Mouse (Mus musculus) macrophage (primary cell): ENCODE results near the gene Ncor1. TPM values are rescaled to one million over a fixed set of nuclear protein-coding genes. Genes with fewer than 3 reads are reported as not detected.

Source experiments
- H3K27ac ChIP-seq: fragments of 350-480 bp; formaldehyde crosslinking; 2 replicates; pipeline ENCODE4 v1.9.0; 2021
- H3K36me3 ChIP-seq: fragments of 350-480 bp; formaldehyde crosslinking; 2 replicates; pipeline ENCODE4 v1.9.0; 2021; ENCODE audit errors: inconsistent target
- H3K4me3 ChIP-seq: fragments of 350-480 bp; formaldehyde crosslinking; 2 replicates; pipeline ENCODE4 v1.9.0; 2021; ENCODE audit errors: inconsistent target
- H3K79me2 ChIP-seq: fragments of 350-480 bp; formaldehyde crosslinking; 2 replicates; pipeline ENCODE4 v1.9.0; 2021; ENCODE audit errors: inconsistent target
- WGBS: methylation state at CpG from one replicate; pipeline ENCODE4 v1.1.7; 2026; ENCODE audit warnings: inconsistent platforms; ENCODE audit not compliant: missing documents; 5-methylcytosine and 5-hydroxymethylcytosine counted together
- polyA plus RNA-seq: library from polyadenylated mRNA; stranded (reverse); fragments of 250-400 nt; gene quantifications from 3 replicates; pipeline ENCODE4 v1.2.4, GENCODE M21; 2018; ENCODE audit warnings: inconsistent platforms
- total RNA-seq, 78 experiments: library from RNA; depleted of rRNA; stranded (reverse); fragments of 250-400 nt; gene quantifications; 1 replicate in 9 of 78; 2 replicates in 24 of 78; 3 replicates in 43 of 78; 4 replicates in 2 of 78; pipeline ENCODE4 v1.2.4; 2018; ENCODE audit warnings: inconsistent platforms in 56 of 78

Gene Ncor1
- total RNA-seq (2018; cell fraction: chromatin; rRNA removed), result 100 to 1,000 TPM; 208 to 751 (median 645) TPM
- 100 to 1,000 TPM; 122 to 216 (median 168) TPM for total RNA-seq (2018; cell fraction: cytosol; rRNA removed)
- total RNA-seq (2018; cell fraction: nucleus; rRNA removed), result 100 to 1,000 TPM; 151 to 495 (median 323) TPM
- 110 to 316 TPM (median 118 TPM) in 3 replicates for polyA plus RNA-seq

DNA sequence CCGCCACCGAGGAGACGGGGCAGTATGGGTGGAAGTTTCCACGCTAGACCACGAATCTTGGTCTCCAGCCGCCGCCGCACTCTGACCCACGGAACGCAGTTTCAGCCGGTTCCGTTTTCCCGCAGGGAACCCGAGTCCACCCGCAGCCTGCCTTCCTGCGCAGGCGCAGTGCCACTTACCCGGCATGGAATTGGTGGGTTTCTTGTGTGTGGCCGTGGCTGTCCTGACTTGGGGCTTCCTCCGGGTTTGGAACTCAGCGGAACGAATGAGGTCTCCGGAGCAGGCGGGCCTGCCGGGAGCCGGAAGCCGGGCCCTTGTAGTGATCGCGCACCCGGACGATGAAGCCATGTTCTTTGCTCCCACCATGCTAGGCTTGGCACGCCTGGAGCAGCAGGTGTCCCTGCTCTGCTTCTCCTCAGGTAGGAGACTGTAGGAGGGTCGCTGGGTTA lies at the start of gene Ncor1, which contains the start of gene Pigl:
Gene Ncor1 (minus strand): TSS at position 266 of the 449 bp plus-strand sequence.
Gene Pigl (plus strand): TSS at position 185 of the 449 bp plus-strand sequence.
- H3K36me3 ChIP-seq, result no peaks in the 10 kb centered on the region
- WGBS, result under 1% methylated on average over 33 of the region's 33 CpGs
- peak within 1 kb of the TSS; percentile 92 for H3K27ac ChIP-seq
- peaks cover 58% of the 10 kb centered on the region for H3K79me2 ChIP-seq
- H3K4me3 ChIP-seq, result peak within 1 kb of the TSS; percentile 89

DNA sequence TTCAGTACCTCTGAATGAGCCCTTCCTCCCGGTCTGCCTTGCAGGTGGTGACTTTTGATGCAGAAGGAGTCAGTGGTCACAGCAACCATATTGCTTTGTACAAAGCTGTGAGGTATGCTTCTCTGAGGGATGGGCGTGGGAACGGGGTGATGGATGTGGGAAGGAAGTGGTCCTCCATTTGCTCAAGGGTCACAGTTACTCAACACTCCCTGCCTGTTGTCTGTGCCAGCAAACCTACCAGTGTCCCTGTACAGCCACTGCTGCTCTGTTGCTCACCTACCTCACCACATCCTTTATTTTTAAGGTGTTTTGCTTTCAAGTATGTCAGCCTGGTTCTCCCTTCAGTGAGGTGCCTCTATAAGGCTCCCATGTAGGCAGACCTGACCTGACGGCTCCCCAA lies 49.3 kb upstream of the Ncor1 start:
- no peaks in the 10 kb centered on the region for H3K36me3 ChIP-seq
- H3K4me3 ChIP-seq, result no peak overlapping the region
- H3K79me2 ChIP-seq, result no peaks in the 10 kb centered on the region
- H3K27ac ChIP-seq, result no peak overlapping the region
- WGBS, result 74% methylated on average over 4 of the region's 4 CpGs

DNA sequence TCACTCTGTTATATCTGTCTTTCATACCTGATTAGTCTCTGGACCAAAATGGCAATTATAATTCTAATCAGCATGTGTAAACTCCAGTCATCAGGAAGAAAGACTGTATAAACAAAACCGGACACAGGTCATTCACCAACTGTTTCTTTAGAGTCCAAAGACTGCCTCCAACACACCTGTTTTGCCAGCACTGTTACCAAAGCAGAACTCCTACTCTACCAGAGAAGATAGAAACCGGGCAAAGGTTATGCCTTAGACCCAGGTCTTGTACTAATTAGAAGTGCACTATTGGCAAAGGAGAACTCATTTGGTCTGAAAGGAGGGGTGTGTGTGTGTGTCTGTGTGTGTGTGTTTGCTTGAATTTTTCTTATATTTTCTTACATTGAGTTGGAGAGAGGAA lies 42.2 kb upstream of the Ncor1 start:
- H3K79me2 ChIP-seq, result no peaks in the 10 kb centered on the region
- 100% methylated on average over 2 of the region's 2 CpGs for WGBS
- H3K4me3 ChIP-seq, result no peak overlapping the region
- H3K36me3 ChIP-seq, result no peaks in the 10 kb centered on the region
- H3K27ac ChIP-seq, result no peak overlapping the region

DNA sequence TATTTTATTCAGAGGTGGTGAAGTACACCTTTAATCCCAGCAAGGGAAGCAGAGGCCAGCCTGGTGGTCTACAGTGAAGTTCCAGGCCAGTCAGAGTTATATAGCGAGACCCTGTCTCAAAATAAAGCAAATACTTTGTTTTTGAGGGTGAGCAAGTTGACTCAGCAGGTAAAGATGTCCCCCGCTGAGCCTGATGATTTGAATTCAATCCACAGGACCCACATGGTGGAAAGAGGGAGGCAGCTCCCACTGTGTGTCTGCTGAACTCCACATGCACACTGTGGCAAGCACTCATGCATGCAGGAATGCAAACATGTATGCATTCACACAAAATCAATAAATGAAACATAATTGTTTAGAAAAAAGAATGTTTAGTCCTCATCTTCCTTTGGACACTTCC lies 40.5 kb upstream of the Ncor1 start:
- Histone ChIP-seq H3K79me2 (no peaks in the 10 kb centered on the region), H3K27ac (no peak overlapping the region), H3K36me3 (no peaks in the 10 kb centered on the region), H3K4me3 (no peak overlapping the region)
- 100% methylated on average over 1 of the region's 2 CpGs for WGBS

DNA sequence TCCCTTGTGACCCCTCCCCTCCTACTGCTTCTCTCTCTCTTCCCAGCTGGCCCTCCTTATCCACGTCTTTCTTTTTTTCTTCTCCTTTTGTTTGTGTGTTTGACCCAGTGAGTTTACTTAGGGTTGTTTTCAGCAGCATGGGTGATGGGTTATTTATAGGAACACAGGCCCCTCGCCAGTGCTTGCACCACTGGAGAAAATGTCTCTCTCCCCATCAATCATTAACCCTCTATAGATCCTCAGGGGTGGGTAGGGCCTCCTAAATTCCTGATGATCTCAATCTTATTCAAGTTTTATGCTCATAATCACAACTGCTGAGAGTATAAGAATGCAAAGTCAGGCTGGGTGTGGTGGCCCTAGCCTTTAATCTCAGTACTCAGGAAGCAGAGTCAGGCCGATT lies 38.8 kb upstream of the Ncor1 start:
- H3K79me2 ChIP-seq, result no peaks in the 10 kb centered on the region
- 83% methylated on average over 3 of the region's 3 CpGs for WGBS
- no peaks in the 10 kb centered on the region for H3K36me3 ChIP-seq
- H3K4me3 ChIP-seq, result no peak overlapping the region
- H3K27ac ChIP-seq, result no peak overlapping the region

DNA sequence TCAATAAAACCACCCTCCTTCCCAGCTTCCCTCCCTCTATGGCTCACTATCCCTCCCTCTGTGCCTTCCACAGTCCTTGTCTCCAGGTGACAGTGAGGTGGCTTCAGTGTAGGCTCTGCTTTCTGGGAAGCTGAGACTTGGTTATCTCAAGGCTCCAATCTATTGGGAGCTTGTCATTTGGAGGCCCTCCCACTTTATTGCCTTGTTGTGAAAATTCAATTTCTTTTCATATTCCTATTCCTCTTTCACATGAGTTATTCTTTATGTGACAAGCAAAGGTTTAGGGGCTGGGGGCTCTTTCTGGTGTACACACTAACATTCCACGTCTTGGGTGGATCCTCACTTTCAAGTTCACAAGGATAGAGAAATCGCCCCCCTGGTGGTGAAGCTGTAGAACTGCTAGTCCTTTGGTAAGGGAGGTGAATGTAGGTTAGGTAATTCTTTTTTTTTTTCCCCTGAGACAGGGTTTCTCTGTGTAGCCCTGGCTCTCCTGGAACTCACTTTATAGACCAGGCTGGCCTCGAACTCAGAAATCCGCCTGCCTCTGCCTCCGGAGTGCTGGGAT lies 37.9 kb upstream of the Ncor1 start:
- WGBS, result 46% methylated on average over 5 of the region's 5 CpGs

DNA sequence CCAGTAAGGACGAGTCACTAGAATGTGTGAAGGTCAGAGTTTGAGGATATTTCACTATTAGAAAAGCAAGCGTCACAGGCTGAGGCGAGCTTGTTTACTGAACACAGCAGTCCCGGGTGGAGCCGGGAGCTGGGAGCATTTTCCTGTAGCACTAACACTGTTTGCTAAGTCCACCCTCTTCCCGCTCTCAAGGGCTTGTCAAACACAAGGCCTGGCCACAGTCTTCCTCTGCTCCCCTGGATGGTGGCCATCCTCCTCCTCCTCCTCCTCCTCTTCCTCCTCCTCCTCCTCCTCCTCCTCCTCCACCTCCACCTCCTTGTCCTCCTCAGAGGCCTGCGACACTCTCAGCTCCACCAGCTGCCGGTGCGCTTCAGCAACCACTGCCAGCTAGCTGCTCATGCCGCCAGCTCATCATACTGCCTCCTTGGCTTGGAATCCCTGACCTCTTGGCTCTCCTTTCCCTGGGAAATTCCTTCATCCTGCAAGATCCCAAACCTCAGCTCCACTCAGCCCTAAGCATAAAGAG lies 37.0 kb upstream of the Ncor1 start:
- WGBS, result 81% methylated on average over 10 of the region's 10 CpGs
- no peak overlapping the region for H3K4me3 ChIP-seq
- no peaks in the 10 kb centered on the region for H3K36me3 ChIP-seq
- H3K79me2 ChIP-seq, result no peaks in the 10 kb centered on the region
- no peak overlapping the region for H3K27ac ChIP-seq

More for the DNA sequence above, 37.9 kb upstream of the Ncor1 start:
- H3K79me2 ChIP-seq, result no peaks in the 10 kb centered on the region
- no peak overlapping the region for H3K4me3 ChIP-seq
- no peaks in the 10 kb centered on the region for H3K36me3 ChIP-seq
- no peak overlapping the region for H3K27ac ChIP-seq

DNA sequence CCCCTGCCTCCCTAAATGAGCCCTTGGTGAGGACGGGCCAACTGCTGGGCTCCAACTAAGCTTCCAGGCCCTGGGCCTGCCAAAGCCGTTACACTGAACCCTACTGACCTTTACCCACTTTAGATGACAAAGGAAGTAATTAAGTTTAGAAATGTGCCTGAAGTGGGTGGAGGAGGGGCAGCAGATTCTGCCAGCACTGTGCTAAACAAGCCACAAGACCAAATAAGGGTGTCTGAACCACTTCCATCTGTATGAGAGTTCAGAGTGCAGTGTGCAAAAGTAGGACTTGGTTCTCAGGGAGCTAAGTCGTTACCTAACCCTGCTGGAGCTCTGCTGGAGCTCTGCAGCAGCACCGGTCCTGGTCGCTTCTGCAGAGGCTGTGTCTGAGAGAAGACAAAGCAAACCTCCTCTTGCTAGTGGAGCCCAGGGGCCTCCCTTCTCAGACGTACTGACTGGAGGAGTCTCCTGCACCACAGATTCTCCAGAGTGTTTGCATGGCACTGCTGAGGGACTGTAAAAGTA lies 36.5 kb upstream of the Ncor1 start:
- Histone ChIP-seq H3K79me2 (no peaks in the 10 kb centered on the region), H3K4me3 (no peak overlapping the region), H3K36me3 (no peaks in the 10 kb centered on the region), H3K27ac (no peak overlapping the region)
- WGBS, result 15% methylated on average over 6 of the region's 6 CpGs

DNA sequence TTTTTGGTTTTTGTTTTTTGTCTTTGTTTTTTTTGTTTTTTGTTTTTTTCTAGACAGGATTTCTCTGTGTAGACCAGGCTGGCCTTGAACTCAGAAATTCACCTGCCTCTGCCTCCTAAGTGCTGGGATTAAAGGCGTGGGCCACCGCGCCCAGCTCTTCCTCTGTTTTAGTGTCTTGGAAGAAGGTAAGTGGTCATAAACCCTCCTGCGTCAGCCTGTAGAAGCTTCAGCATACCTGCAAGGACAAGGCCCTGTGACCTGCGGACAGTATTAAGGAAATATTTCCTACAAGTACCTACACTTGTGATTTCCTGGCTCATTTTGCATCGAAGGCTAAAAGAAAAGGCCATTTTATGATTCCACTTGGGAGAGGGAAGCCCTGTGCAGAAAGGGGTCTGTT lies 35.4 kb upstream of the Ncor1 start:
- Histone ChIP-seq H3K36me3 (no peaks in the 10 kb centered on the region), H3K79me2 (no peaks in the 10 kb centered on the region), H3K4me3 (no peak overlapping the region), H3K27ac (no peak overlapping the region)
- WGBS, result 98% methylated on average over 6 of the region's 6 CpGs

DNA sequence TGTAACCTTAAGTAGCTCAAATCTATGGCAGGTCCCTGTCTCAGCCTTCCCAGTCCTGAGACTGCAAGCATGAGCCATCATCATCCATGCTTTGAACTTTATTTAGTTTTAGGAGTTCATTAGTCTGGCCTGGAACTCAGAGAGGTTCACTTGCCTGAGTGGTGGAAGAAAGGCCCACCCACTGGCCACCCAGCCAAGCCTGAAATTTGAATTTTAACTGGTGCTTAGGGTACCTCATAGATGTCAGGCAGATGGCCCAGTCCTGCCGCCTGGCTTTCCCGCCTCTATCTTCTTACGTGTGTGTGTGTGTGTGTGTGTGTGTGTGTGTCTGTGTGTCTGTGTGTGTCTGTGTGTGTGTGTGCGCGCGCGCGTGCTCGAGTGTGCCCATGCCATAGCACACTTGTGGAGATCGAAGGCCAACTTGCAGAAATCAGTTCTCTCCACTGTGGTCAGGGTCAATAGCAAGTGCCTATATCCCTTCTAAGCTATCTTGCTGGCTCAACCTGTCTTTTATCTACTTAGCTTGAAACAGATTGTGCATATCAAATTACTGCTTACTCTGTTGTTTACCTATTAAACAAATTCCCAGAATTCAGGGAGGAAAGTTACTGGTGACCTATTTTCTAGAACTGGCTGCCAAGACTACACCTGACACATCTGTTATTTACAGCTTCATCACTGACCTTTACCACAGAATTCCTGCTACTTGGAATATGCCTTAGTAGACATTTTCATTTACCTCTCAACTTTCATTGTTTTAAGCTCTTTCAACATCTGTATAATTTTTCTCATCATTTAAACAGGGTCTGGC lies 29.4 kb upstream of the Ncor1 start:
- Histone ChIP-seq H3K4me3 (no peak overlapping the region), H3K27ac (no peak overlapping the region), H3K79me2 (no peaks in the 10 kb centered on the region), H3K36me3 (no peaks in the 10 kb centered on the region)
- 97% methylated on average over 10 of the region's 10 CpGs for WGBS

DNA sequence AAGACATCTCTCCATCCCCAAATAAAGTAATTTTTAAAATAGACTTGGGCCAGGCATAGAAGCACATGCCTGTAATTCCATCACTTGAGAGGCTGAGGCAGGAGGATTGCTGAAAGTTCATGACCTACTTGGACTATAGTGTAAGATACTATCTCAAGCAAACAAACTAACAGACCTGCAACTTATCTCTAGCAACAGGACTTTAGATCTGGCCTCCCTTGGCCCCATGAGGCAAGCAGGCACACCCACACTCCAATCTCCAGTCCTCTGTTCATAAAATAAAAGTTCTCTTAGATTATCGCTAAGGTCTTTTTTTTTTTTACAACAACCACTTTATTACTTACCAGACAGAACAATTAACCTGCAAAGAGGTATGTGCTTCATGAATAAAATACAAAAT lies 28.6 kb upstream of the Ncor1 start:
- Histone ChIP-seq H3K79me2 (no peaks in the 10 kb centered on the region), H3K36me3 (no peaks in the 10 kb centered on the region), H3K4me3 (no peak overlapping the region), H3K27ac (no peak overlapping the region)
- WGBS, result 91% methylated on average over 1 of the region's 1 CpGs

DNA sequence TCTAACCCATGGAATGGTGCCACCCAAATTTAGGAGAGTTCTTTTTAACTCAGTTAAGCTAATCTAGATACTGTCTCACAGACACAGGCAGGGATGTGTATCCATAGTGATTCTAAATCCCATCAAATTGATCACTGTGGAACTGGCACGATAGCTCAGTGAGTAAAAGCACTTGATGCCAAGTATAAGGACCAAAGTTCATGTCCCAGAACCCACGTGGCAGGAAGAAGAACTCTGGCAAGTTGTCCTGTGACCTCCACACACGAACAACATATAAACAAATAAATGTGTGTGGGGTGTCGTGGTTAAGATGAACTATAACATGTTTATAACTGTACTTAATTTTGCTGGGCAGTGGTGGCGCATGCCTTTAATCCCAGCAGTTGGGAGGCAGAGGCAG lies 21.2 kb upstream of the Ncor1 start:
- Histone ChIP-seq H3K27ac (no peak overlapping the region), H3K79me2 (no peaks in the 10 kb centered on the region), H3K36me3 (no peaks in the 10 kb centered on the region), H3K4me3 (no peak overlapping the region)
- 84% methylated on average over 4 of the region's 5 CpGs for WGBS

DNA sequence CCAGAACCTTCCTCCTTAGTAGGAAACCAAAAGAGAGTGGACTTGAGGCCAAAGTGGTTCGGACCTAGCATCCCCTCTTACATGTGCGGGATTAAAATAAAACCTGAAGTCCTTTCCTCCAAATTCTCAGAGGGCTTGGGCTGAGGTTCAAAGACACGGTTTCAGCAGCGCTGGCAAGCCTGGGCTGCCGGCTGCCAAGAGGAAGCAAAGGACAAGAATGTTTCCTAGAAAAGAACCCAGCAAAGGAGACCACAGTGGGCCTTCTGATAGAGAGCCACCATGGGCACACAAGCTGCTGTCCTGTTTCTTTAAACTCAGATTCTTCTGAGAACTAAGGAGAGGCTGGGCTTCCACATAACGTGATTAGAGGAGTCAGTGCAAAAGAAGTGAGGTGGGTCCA lies 20.6 kb upstream of the Ncor1 start:
- no peak overlapping the region for H3K27ac ChIP-seq
- no peaks in the 10 kb centered on the region for H3K79me2 ChIP-seq
- H3K36me3 ChIP-seq, result no peaks in the 10 kb centered on the region
- no peak overlapping the region for H3K4me3 ChIP-seq
- 45% methylated on average over 6 of the region's 6 CpGs for WGBS

DNA sequence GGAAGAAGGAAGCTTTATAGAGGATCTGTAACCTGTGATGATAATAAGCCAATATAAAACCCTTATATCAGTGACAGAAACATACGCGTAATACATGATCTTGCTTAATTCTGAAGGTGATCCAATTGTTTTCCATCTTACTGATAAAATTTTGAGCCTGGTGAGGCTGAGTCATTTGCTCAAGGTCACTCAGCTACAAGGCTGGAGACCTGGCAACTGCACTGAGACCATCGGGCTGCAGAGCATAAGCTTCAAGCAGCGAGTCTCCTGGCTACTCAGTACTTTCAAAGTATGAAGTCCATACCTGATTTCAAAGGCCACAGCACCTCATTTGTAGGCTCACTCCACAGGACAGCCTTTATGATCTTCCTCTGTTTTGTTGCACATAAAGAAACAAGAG lies 17.8 kb upstream of the Ncor1 start:
- Histone ChIP-seq H3K4me3 (no peak overlapping the region), H3K27ac (no peak overlapping the region), H3K79me2 (no peaks in the 10 kb centered on the region), H3K36me3 (no peaks in the 10 kb centered on the region)
- WGBS, result 96% methylated on average over 4 of the region's 4 CpGs

DNA sequence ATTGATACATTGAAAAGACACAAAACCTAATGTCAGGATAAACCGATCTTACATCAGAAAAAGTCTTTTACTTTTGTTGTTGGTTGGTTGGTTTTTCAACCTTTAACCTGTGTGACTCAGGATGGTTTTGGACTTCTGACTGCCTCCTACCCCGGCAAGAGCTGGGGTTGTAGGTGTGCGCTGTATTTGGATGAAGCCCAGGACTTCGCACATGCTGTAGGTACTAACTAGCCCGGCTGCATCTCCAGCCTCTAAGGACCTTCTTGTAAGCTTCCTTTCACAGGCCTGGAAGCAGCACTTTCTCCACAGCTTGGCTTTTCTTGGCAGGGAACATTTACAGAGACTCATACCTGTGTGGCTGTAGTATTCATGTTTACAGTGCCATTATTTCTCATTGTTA lies 15.2 kb upstream of the Ncor1 start:
- H3K27ac ChIP-seq, result no peak overlapping the region
- H3K79me2 ChIP-seq, result no peaks in the 10 kb centered on the region
- no peak overlapping the region for H3K4me3 ChIP-seq
- 97% methylated on average over 5 of the region's 5 CpGs for WGBS
- no peaks in the 10 kb centered on the region for H3K36me3 ChIP-seq
